Mouse (Mus musculus) neural tube, embryonic 11.5 days (tissue): ENCODE measurements around the gene Tmem110. TPM values are rescaled to one million over a fixed set of nuclear protein-coding genes. Genes with fewer than 3 reads are reported as not detected.

Source experiments
- ATAC-seq: fragments of 200-750 bp; cut with Nextera tagmentation; 2 replicates; pipeline ENCODE4 v1.8.0; 2017; ENCODE audit warnings: moderate number of reproducible peaks, mild to moderate bottlenecking, moderate TSS enrichment, moderate library complexity; ENCODE audit not compliant: insufficient read depth, low FRiP score, low TSS enrichment
- DNase-seq: peaks from one replicate; pipeline ENCODE4 v3.0.0-alpha.2; 2015; ENCODE audit warnings: low spot score
- H3K27ac ChIP-seq: fragments of 300-500 bp; sonication (generic); 2 replicates; pipeline ENCODE4 v1.5.1; 2014; ENCODE audit warnings: low read depth, mild to moderate bottlenecking, low read length
- H3K27me3 ChIP-seq: fragments of 300-500 bp; sonication (generic); 2 replicates; pipeline ENCODE4 v1.6.1; 2014; ENCODE audit warnings: mild to moderate bottlenecking, low read length, mixed read lengths; ENCODE audit not compliant: control insufficient read depth, insufficient read depth
- H3K36me3 ChIP-seq: fragments of 300-500 bp; sonication (generic); 2 replicates; pipeline ENCODE4 v1.6.1; 2014; ENCODE audit warnings: mild to moderate bottlenecking, low read length, moderate library complexity, mixed read lengths; ENCODE audit not compliant: control insufficient read depth, insufficient read depth
- H3K4me1 ChIP-seq: fragments of 300-500 bp; sonication (generic); 2 replicates; pipeline ENCODE4 v1.6.1; 2014; ENCODE audit warnings: low read length, mixed read lengths; ENCODE audit not compliant: control insufficient read depth, insufficient read depth
- H3K4me2 ChIP-seq: fragments of 300-500 bp; sonication (generic); 2 replicates; pipeline ENCODE4 v1.6.1; 2014; ENCODE audit warnings: low read depth, mild to moderate bottlenecking, moderate library complexity
- H3K4me3 ChIP-seq: fragments of 300-500 bp; sonication (generic); 2 replicates; pipeline ENCODE4 v1.5.1; 2014; ENCODE audit warnings: low read depth, low read length
- H3K9ac ChIP-seq: fragments of 300-500 bp; sonication (generic); 2 replicates; pipeline ENCODE4 v1.6.1; 2014; ENCODE audit warnings: mild to moderate bottlenecking, low read length
- H3K9me3 ChIP-seq: fragments of 300-500 bp; sonication (generic); 2 replicates; pipeline ENCODE4 v1.6.1; 2016; ENCODE audit warnings: low read length; ENCODE audit not compliant: control insufficient read depth
- WGBS: fragments of 180-500 bp; shearing (Covaris S2); extraction: QIAGEN DNeasy Blood & Tissue Kit; methylation state at CpG from one replicate; pipeline ENCODE4 v1.1.7; 2014; 5-methylcytosine and 5-hydroxymethylcytosine counted together
- polyA plus RNA-seq: library from polyadenylated mRNA; unstranded; fragments of >200 nt; fragmentation: Nextera tagmentation; extraction: Ambion mirVana; gene quantifications from 2 replicates; pipeline ENCODE4 v1.2.1, GENCODE M21; 2014

Tmem110 gene
- polyA plus RNA-seq, 1 experiment from 2014 or later, result 31.2 TPM

DNA sequence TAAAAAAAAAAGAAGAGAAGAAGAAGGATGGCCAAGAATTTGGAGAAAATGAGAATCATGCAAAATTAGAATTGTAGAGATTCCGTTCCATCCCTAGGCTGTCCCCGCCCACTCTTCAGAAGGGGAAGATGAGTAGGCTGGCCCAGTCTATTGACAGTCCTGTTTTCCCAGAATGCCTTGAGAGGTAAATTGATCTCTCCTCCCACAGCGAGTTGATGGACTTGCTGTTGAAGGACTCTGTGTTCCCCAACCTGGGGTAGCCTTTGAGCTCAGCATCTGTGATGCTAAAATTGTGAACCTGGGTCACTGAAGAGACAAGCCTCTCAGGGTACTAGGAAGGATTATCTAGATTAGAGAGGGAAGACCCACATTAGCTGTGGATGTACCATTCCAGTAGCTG, 100.1 kb downstream of the Tmem110 start:
- WGBS, result 93% methylated on average over 3 of the region's 3 CpGs
- Histone ChIP-seq H3K27ac (no peak overlapping the region), H3K9me3 (no peaks in the 10 kb centered on the region), H3K4me3 (no peak overlapping the region), H3K9ac (no peak overlapping the region), H3K4me1 (no peaks in the 10 kb centered on the region), H3K4me2 (no peak overlapping the region), H3K27me3 (no peaks in the 10 kb centered on the region), H3K36me3 (no peaks in the 10 kb centered on the region)
- ATAC-seq, result no peak
- DNase-seq, result no peak

Other genes with a start within 250 kb of the Tmem110 start
- 30.7 and 36.4 TPM in 2 replicates for gene Prkcd, start 199.4 kb upstream of the Tmem110 start, polyA plus RNA-seq
- gene Rft1, start 171.2 kb upstream of the Tmem110 start, polyA plus RNA-seq, result 11.6 and 11.7 TPM in 2 replicates
- gene Sfmbt1, start 110.7 kb upstream of the Tmem110 start, polyA plus RNA-seq, result 19.3 and 19.5 TPM in 2 replicates
- 2.8 and 3.0 TPM in 2 replicates for gene Mustn1, start 53.6 kb downstream of the Tmem110 start, polyA plus RNA-seq
- not detected in 2 replicates for gene Itih4, start 60.9 kb downstream of the Tmem110 start, polyA plus RNA-seq
- gene Itih3, start 98.2 kb downstream of the Tmem110 start, polyA plus RNA-seq, result 0.23 TPM in 1 of 2 replicates, not detected in the other
- not detected in 2 replicates for gene Itih1, start 117.7 kb downstream of the Tmem110 start, polyA plus RNA-seq
- gene Nek4, start 125.8 kb downstream of the Tmem110 start, polyA plus RNA-seq, result 15.9 and 17.0 TPM in 2 replicates
- gene Glt8d1, start 175.8 kb downstream of the Tmem110 start, polyA plus RNA-seq, result 54.9 and 59.2 TPM in 2 replicates
- 260 and 262 TPM in 2 replicates for gene Spcs1, start 176.1 kb downstream of the Tmem110 start, polyA plus RNA-seq
- 120 and 122 TPM in 2 replicates for gene Pbrm1, start 193.5 kb downstream of the Tmem110 start, polyA plus RNA-seq
- gene Gnl3, start 193.6 kb downstream of the Tmem110 start, polyA plus RNA-seq, result 101 and 107 TPM in 2 replicates